Mouse (Mus musculus) neural tube, embryonic 14.5 days (tissue): ENCODE measurements around the gene Glis1. TPM values are rescaled to one million over a fixed set of nuclear protein-coding genes. Genes with fewer than 3 reads are reported as not detected.
A peak's percentile ranks its signal among the peaks of the same experiment; 100 is the strongest.

Experiments used
- ATAC-seq: fragments of 200-750 bp; cut with Nextera tagmentation; 2 replicates; pipeline ENCODE4 v1.8.0; 2017; ENCODE audit warnings: low read depth, mild to moderate bottlenecking, moderate TSS enrichment, moderate library complexity
- H3K27ac ChIP-seq: fragments of 300-500 bp; sonication (generic); 2 replicates; pipeline ENCODE4 v1.5.1; 2014; ENCODE audit warnings: low read depth, mild to moderate bottlenecking, control low read depth, low read length, moderate library complexity, mixed read lengths
- H3K27me3 ChIP-seq: fragments of 300-500 bp; sonication (generic); 2 replicates; pipeline ENCODE4 v1.6.1; 2014; ENCODE audit warnings: low read length; ENCODE audit not compliant: control insufficient read depth, insufficient read depth
- H3K36me3 ChIP-seq: fragments of 300-500 bp; sonication (generic); 2 replicates; pipeline ENCODE4 v1.6.1; 2014; ENCODE audit warnings: low read length, mixed read lengths; ENCODE audit not compliant: control insufficient read depth, insufficient read depth
- H3K4me1 ChIP-seq: fragments of 300-500 bp; sonication (generic); 2 replicates; pipeline ENCODE4 v1.6.1; 2014; ENCODE audit warnings: low read length; ENCODE audit not compliant: control insufficient read depth, insufficient read depth
- H3K4me2 ChIP-seq: fragments of 300-500 bp; sonication (generic); 2 replicates; pipeline ENCODE4 v1.6.1; 2014; ENCODE audit warnings: mild to moderate bottlenecking, low read depth, low read length, control low read depth
- H3K4me3 ChIP-seq: fragments of 300-500 bp; sonication (generic); 2 replicates; pipeline ENCODE4 v1.5.1; 2014; ENCODE audit warnings: low read depth, low read length, control low read depth, mixed read lengths
- H3K9ac ChIP-seq: fragments of 300-500 bp; sonication (generic); replicated peaks from 2 replicates; pipeline ENCODE4 v1.6.1; 2014; ENCODE audit warnings: low read depth, mild to moderate bottlenecking, control low read depth, low read length, mixed read lengths
- H3K9me3 ChIP-seq: fragments of 300-500 bp; sonication (generic); 2 replicates; pipeline ENCODE4 v1.6.1; 2016; ENCODE audit warnings: low read length; ENCODE audit not compliant: control insufficient read depth
- WGBS: fragments of 180-500 bp; shearing (Covaris S2); extraction: QIAGEN DNeasy Blood & Tissue Kit; methylation state at CpG from one replicate; pipeline ENCODE4 v1.1.7; 2014; 5-methylcytosine and 5-hydroxymethylcytosine counted together
- microRNA-seq: library from miRNA; unstranded; fragments of <30 nt; microRNA quantifications from one replicate; pipeline ENCODE4, GENCODE M21; 2016
- polyA plus RNA-seq: library from polyadenylated mRNA; unstranded; fragments of >200 nt; fragmentation: Nextera tagmentation; extraction: Ambion mirVana; gene quantifications from 2 replicates; pipeline ENCODE4 v1.2.1, GENCODE M21; 2014

Glis1 gene
- polyA plus RNA-seq, 1 experiment from 2014 or later, result 5.7 TPM

DNA sequence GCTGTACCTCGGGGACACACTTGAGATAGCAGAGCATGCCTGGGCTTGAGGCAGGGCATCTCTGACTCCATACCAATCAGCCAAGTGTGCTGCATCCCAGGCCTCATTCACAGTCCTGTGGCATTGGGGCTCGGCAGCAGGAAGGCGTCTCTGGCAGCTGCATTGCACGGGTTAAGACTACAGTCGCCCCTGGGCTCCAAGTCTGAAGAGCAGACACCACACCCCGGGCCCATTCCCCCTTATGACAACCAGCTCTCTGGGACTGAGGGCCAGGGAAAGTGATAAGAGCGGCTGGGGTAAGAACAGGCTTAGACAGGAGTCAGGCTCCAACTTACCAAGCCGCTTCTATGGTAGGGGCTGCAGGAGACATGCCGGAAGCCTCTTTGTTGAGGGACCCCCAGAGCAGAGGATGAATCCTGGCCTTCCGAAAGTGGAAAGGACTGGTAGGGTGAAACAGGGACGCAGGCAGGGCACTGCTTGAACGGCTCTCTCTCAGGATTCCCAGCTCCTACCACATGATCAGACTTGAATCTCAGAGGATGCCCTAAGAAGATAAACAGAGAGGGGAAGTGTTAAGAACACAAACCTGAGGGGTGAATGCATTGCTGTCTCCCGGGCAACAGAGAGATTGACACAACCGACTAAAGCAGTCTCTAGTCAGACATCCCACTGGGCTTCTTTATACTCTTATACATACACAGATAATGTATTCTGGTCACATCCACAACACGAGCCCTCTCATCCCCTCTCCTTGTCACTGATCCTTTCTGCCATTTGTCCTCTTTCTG, 246.1 kb downstream of the Glis1 start:
- peak overlapping the region; percentile 65 for H3K27ac ChIP-seq
- H3K9me3 ChIP-seq, result no peaks in the 10 kb centered on the region
- no peaks in the 10 kb centered on the region for H3K27me3 ChIP-seq
- H3K4me1 ChIP-seq, result peaks cover 17% of the 10 kb centered on the region
- peak overlapping the region; percentile 23; the same call in 1 of the 2 replicates for H3K4me2 ChIP-seq
- peak; percentile 66 for ATAC-seq
- no peaks in the 10 kb centered on the region for H3K36me3 ChIP-seq
- WGBS, result 30% methylated on average over 15 of the region's 15 CpGs
- no peak overlapping the region for H3K9ac ChIP-seq
- H3K4me3 ChIP-seq, result no peak overlapping the region

DNA sequence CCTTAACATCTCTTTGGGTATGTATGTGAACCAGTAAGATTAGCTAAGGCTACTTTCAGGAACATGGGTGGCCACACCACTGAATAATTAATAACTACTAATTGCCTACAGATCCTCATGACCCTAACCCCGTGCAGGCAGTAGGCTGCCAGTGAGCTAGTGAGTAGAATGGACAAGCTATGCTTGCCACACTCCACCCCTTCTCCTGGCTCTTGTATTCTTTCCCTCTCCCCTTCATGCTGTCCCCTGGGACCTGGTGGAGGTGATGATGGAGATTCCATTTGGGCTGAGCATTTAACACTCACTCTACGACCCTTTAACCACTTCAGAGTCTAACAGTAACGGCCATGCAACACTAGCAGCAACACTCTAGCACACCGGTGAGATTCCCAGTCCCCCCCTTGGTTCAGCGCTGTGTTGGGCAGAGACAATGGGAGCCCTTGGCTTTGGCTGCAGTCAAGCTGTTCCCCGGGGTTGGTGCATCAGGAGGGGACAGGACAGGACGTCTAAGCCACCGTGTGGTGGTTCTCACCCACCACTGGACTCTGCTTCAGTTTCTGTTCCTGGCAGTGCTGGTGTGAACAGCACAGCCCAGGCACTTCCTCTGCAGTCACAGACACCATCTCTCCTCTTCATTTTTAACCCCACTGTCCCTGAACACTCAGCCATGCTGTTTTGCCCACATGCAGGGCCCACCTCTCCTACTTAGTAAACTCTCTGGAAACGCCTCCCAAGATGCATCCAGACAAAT, 246.9 kb downstream of the Glis1 start:
- 27% methylated on average over 9 of the region's 9 CpGs for WGBS
- no peak overlapping the region for H3K4me3 ChIP-seq
- no peaks in the 10 kb centered on the region for H3K36me3 ChIP-seq
- H3K9me3 ChIP-seq, result no peaks in the 10 kb centered on the region
- no peak overlapping the region for H3K9ac ChIP-seq
- H3K4me1 ChIP-seq, result peaks cover 17% of the 10 kb centered on the region
- peak; percentile 52 for ATAC-seq
- no peaks in the 10 kb centered on the region for H3K27me3 ChIP-seq
- peak overlapping the region; percentile 23; the same call in 1 of the 2 replicates for H3K4me2 ChIP-seq
- H3K27ac ChIP-seq, result peak overlapping the region; percentile 65

DNA sequence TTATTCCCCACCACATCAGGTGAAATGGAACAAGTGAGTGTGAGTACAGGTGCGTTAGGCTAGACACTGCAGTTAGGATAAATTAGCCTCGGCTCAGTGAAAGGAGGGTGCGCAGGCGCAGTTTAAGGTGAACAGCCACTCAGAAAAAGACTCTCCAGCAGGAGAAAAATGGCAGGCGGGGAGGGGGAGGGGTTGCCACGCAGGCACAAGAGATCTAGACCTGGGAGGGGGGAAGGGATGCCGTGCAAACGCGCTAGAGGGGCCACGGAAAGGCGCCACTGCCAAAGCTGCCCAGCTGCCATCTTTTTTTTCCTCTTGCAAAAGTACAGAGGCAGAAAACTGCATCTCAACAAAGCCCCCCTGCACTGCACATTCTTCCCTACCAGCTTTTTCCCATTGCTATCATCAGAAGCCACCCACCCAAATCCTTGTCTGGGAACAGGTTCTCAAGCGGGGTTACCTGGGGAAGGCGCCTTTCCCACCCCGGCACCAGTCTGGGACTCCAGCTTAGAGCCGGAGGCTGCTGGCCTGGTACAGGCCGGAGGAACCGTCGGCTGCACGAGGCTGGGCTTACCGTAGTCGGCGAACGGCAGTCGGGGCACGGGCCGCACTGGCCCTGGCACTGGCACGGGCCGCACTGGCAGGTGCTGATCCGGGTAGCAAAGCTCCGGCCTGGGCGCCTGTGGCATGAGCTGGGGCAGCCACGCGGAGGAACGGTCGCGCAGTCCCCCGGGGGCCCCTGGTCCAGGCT, 248.8 kb downstream of the Glis1 start:
- ATAC-seq, result no peak

DNA sequence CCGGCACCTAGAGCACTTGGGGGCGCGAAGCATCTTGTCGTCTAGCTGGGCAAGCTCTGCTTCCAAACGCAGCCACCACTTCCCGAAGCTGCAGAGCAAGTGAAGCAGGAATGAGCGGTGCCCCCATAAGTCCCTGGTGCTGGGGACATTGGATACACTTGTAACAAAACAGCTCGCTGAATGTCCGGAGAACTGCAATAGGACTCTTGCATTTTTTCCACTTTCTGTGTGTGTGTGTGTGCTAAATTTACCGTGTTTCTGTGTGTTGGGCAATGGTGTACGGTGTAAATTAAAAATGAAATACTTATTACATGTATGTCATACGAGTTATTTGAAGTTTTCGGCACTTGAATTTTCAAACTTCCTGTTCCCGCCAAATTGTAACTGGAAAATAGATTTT, 249.7 kb downstream of the Glis1 start, which contains the start of gene Dmrtb1:
Gene Dmrtb1 (minus strand): TSS at position 101 of the 400 bp plus-strand sequence.
- Histone ChIP-seq H3K27ac (no peak within 1 kb of the TSS), H3K4me3 (no peak within 1 kb of the TSS), H3K27me3 (no peaks in the 10 kb centered on the region), H3K9ac (no peak within 1 kb of the TSS), H3K4me2 (no peak within 1 kb of the TSS), H3K36me3 (no peaks in the 10 kb centered on the region), H3K9me3 (no peaks in the 10 kb centered on the region), H3K4me1 (peaks cover 17% of the 10 kb centered on the region)
- ATAC-seq, result no peak
- 94% methylated on average over 14 of the region's 14 CpGs for WGBS

More for the DNA sequence above, 248.8 kb downstream of the Glis1 start:
- H3K27ac ChIP-seq, result no peak overlapping the region
- H3K4me2 ChIP-seq, result no peak overlapping the region
- no peak overlapping the region for H3K4me3 ChIP-seq
- WGBS, result 92% methylated on average over 37 of the region's 37 CpGs
- no peaks in the 10 kb centered on the region for H3K27me3 ChIP-seq
- H3K9me3 ChIP-seq, result no peaks in the 10 kb centered on the region
- H3K4me1 ChIP-seq, result peaks cover 17% of the 10 kb centered on the region
- H3K36me3 ChIP-seq, result no peaks in the 10 kb centered on the region
- H3K9ac ChIP-seq, result no peak overlapping the region

Small RNA genes lying within 50 kb of the gene (microRNA-seq; reads per million reads assigned to microRNA genes)
- gene Gm24804, result not detected

Other genes with a start within 250 kb of the Glis1 start
- gene Ldlrad1, start 225.4 kb upstream of the Glis1 start, polyA plus RNA-seq, result not detected in 2 replicates
- gene Lrrc42, start 181.1 kb upstream of the Glis1 start, polyA plus RNA-seq, result 56.0 and 57.7 TPM in 2 replicates
- gene Hspb11, start 181.0 kb upstream of the Glis1 start, polyA plus RNA-seq, result 45.2 and 45.3 TPM in 2 replicates
- gene Dio1, start 127.4 kb upstream of the Glis1 start, polyA plus RNA-seq, result not detected in 2 replicates
- gene Yipf1, start 120.2 kb upstream of the Glis1 start, polyA plus RNA-seq, result 68.3 and 70.5 TPM in 2 replicates
- 22.5 and 23.2 TPM in 2 replicates for gene Ndc1, start 66.8 kb upstream of the Glis1 start, polyA plus RNA-seq
- gene Dmrtb1, start 249.6 kb downstream of the Glis1 start, polyA plus RNA-seq, result 4.5 and 8.1 TPM in 2 replicates